Mouse (Mus musculus): ENCODE data around the gene Tmem132c. TPM values are rescaled to one million over a fixed set of nuclear protein-coding genes. Genes with fewer than 3 reads are reported as not detected.

Gene Tmem132c
- total RNA-seq, 4 experiments from 2014 or later = 0.35 to 0.75 (median 0.39) TPM

DNA sequence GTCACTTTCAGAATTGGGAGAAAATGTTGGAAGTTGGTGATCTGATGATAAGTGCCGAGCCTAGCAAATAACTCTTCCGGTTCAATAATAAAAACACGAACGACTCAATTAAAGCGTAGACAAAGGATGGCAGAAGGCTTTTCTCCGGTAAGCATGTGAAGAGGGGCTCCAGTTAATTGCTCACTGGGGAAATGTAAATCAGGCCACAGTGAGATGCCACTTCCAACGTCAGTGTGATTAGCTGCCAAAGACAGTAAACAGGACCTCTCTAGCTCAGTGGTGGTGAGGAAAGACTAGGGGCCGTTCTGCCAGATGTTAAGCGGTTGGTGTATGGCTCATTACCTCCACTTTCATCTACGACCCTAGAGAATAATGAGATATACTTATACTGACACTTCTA is 187.5 kb downstream of the Tmem132c start:
- no peak for DNase-seq

DNA sequence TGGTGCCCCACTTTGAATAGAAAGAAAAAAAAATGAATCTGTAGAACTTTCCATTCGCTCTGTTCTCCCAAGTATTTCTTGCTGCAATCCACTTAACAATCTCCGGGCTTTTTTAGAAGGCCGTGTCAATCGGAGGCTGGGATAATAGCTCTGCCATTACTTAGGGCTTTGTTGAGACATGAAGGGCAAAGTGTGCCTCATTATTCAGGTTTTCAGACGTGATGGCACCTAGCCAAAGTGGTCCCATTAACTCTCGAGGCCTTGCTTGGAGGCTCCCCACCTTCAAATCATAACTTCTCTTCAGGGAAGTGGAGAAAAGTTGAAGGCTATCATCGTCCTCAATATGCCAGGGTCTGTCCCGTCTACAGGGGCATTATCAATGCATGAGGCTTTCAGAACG is 190.0 kb downstream of the Tmem132c start:
- DNase-seq = no peak

DNA sequence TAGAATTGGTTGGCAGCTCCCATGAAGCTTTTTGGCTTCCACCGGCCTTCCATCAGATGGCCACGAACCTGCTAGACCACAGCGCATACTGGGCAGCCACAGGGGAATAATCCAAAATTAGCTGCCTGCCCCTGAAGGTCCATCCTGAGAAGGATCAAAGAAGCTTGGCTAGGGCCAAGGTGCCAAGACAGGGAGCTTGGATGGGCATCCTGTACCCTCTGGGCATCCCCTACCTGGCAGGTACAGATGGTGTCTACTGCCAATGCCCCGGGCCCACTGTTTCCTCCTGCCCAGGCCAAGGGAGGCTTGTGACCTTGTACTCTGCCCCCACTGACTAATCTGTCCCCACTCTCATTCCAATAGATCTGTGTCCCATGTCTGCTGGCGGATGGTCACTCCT is 195.2 kb downstream of the Tmem132c start:
- no peak for DNase-seq

DNA sequence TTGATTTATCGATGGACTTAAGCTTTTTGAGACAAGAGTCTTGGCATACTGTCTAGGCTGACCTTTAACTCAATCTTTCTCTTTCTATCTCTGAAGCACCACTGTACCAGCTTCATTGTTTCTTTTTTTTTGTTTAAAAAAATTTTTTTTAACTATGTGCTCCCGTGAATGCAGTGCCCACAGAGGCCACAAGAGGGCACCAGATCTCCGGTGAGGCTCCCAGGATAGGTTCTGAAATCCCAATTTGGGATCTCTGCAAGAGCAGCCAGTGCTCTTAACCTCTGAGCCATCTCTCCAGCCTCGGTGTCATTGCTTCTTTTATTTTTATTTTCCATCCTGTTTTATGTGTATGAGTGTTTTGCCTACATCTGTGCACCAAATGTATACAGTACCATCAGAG is 197.0 kb downstream of the Tmem132c start:
- no peak for DNase-seq

- no peak for DNase-seq
Measured at GRCm38 (mm10) chr5:127441963-127442362, 200.4 kb downstream of the Tmem132c start.

DNA sequence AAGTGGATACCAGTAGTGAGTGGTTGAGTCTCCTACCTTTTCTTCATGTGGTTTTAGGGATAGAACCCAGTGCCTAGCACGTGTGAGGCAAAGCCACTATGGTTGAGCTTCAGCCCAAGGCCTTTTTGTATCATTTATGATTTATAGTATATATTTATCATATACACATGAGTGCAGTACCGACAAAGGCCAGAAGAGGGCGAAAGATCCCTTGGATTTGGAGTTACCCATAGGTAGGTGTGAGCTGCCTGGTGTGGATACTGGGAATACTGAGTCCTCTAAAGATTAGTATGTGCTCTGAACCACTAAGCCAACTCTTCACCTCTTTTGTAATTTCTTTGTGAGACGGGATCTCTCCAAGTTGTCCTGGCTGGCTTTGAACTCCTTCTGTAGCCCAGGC is 212.0 kb downstream of the Tmem132c start:
- DNase-seq = no peak

DNA sequence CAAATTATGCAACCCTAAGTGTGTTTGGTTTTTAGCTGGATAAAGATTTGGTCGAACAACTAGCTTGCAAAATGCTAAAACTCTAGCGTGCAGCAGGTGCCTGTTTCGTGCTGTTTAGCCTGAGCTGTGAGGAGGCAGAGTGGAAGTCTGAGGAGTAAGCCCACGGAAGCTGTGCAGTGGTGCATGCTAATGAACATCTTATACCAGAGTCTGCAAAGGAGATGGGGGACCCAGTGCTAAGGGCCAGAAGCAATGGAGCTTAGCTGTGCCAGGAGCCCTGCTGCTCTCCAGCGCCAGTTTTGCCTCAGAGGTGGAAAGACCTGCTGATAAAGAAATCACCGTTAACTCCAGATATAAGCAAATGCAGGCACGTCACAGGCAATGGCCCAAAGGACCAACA is 212.5 kb downstream of the Tmem132c start:
- no peak for DNase-seq

GRCm38 (mm10) chr5:127456076-127456475 is 214.5 kb downstream of the Tmem132c start:
- no peak for DNase-seq

GRCm38 (mm10) chr5:127468151-127468550 is 226.5 kb downstream of the Tmem132c start:
- peak; percentile 6 for DNase-seq

- no peak for DNase-seq
Measured at GRCm38 (mm10) chr5:127470351-127470750, 228.7 kb downstream of the Tmem132c start.

DNA sequence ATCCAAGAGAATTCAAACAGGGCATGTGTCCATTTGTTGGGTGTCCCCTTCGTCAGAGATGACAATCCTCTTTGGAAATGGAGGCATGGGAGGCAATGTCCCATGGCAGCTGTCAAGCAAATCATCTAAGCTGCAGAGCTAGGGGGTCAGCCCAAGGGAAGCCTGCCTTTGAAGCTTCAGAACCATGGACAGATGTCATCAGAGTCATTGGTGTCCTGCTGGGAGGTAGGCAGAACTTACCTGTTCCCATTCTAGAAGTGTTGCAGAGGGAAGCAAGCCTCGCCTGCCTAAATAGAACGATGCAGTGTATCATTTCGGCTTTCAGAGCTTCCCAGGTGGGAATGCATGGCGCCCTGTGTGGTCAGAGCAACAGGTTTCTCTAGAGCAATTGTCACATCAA is 230.3 kb downstream of the Tmem132c start:
- no peak for DNase-seq

DNA sequence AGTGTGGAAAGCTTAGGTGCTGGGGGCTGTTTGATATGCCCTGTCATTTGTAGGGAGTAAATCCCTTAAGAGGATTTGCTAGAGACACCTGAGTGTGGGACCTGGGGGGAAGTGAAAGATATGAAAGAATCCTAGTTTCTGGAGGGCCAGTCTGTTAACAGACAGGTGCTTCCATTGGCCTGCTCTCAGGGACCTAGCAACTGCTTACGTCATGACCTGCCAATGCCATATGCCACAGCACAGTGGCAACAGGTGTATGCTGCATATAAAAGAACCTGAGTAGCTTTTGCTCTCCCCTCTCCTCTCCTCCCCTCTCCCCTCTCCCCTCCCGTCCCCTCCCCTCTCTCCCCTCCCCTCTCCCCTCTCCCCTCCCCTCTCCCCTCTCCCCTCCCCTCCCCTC is 232.1 kb downstream of the Tmem132c start:
- DNase-seq = no peak

DNA sequence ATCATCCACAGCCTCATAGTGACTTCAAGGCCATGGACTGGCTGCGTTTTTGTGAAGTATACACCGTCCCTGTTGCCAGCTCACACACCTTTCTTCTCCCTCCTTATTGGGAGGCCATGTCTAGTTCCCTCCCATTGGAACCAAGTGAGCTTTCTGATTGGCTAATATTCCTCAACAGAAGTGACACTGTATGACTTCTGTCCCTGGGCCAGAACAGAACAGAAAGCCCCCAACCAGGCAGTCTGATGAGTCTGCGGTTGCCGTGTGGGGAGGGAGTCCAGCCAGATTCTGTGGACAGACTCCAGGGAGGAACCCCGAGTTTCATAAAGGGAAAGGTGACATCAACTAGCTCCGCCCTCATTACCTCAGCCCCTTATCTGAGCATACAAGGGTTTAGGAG is 233.2 kb downstream of the Tmem132c start:
- no peak for DNase-seq

GRCm38 (mm10) chr5:127477790-127478189 is 236.2 kb downstream of the Tmem132c start:
- no peak for DNase-seq

DNA sequence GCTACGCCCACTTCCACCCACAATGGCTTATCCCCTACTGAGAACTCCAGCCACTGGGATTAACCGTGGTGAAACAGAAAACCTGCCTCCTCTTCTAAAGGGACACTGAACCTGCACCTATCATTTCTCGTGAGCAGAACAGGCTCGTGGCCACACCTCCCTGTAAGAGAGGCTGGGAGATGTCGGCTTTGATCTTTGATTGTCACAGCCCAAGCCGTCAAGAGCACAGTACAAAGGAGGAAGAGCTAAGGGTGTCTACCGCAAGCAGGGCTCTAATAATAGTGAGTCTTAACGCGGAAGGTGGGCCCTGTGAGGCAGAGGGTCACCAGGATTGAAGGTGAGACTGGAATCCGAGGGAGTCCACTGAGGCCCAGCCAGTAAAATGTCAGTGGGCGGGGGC is 236.7 kb downstream of the Tmem132c start:
- DNase-seq = no peak

- no peak for DNase-seq
Measured at GRCm38 (mm10) chr5:127480931-127481330, 239.3 kb downstream of the Tmem132c start.

DNA sequence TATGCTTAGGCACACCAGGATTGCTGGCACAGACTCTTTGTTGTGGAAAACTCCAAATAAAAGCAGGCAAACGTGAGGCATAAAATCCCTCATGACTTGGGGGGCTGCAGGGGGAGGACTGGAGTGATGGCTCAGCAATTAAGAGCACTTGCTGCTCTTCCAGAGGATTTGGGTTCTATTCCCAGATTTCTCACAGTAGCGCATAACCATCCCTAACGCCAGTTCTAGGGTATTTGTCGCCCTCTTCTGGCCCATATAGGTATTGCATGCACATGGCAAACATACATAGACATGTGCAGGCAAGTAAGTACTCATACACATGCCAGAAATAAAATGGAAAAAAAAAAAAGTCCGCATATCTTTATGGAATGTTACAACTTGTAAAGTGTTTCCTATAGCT is 239.8 kb downstream of the Tmem132c start:
- peak; percentile 3 for DNase-seq

DNA sequence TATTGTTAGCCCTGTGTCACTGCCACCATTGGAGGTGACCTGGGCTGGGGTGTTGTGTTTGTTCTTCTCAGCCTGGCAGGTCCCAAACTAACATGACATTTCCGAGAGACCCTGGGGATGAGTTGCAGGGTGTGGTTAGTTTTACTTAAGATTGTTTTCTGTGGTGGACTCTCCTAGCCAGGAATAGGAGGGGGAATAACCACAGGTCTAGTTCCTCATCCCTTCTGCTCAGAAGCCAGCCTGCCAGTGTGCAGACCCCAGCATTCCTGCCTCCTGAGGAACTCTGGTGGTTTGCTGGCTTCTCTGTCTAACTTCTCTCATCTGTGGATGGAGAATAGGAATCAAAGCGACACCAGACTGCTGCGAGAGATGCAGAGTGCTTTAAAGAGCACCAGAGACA is 240.7 kb downstream of the Tmem132c start:
- DNase-seq = no peak

- DNase-seq = no peak
Measured at GRCm38 (mm10) chr5:127483955-127484659, 242.5 kb downstream of the Tmem132c start.

DNA sequence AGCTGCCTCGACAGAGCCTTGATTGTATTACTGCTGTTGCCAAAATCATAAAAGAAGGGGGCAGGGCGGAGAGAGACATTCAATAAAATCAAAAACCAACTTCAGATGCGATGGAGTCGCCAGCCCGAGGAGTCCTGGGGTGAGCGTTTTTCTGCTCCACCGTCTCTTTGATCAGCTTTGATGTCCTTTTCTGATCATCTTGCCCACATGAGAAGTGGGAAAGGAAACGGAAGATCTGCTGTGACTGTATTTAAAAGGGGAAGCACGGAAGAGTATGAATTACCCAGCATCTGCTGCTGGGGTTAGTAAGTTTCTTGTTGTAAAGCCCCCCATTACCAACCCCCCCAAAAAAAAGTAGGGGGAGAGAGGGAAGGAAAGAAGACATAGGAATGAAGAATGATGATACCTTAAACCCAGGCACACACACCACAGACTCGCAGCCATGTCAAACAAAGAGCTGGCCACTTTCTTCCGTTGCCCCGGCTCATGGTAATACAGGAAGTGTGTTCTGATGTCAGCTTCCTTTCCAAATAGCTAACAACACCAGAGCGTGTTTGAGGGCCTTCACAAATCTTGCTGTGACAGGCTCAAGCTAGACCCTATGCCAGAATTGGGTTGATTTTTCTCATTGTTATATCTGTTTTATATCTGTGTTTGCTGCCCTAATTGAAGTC is 243.3 kb downstream of the Tmem132c start:
- DNase-seq = no peak

DNA sequence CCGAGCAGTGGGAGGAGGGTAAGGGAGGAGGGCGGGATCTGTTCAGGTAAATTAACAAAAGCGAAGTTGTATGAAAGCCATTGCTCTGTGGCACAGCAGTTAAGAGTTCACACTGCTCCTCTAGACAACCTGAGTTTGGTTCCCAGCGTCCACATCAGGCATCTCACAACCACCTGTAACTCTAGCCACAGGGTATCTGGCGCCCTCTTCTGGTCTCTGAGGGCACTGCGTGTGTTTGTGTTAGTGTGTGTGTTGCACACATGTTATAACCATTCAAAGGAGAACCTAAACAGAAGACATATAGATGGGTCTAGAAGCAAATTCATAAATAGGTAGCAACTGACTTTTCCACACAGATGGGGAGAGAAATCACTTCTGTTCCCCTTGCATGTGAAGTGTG is 245.6 kb downstream of the Tmem132c start:
- no peak for DNase-seq

- no peak for DNase-seq
Measured at GRCm38 (mm10) chr5:127488666-127489065, 247.1 kb downstream of the Tmem132c start.

- no peak for DNase-seq
Measured at GRCm38 (mm10) chr5:127491724-127492123, 250.1 kb downstream of the Tmem132c start.

GRCm38 (mm10) chr5:127496895-127497294 is 255.3 kb downstream of the Tmem132c start:
- DNase-seq = no peak

All from adrenal gland, adult 8-10 months (tissue).